Mouse (Mus musculus) lung, adult 2 months (tissue): Measurements from ENCODE around the gene Prkch.

Experiments
- CTCF ChIP-seq: fragments of 200-500 bp; IDR thresholded peaks from 2 replicates; pipeline ENCODE4 v1.5.1; 2011; ENCODE audit warnings: mild to moderate bottlenecking, low read length, control low read depth; ENCODE audit not compliant: insufficient read depth
- POLR2A ChIP-seq: fragments of 200-500 bp; IDR thresholded peaks from 2 replicates; pipeline ENCODE4 v1.6.1; 2011; ENCODE audit warnings: low read depth, mild to moderate bottlenecking, control low read depth, low read length, borderline replicate concordance; ENCODE audit errors: extremely low read depth

DNA sequence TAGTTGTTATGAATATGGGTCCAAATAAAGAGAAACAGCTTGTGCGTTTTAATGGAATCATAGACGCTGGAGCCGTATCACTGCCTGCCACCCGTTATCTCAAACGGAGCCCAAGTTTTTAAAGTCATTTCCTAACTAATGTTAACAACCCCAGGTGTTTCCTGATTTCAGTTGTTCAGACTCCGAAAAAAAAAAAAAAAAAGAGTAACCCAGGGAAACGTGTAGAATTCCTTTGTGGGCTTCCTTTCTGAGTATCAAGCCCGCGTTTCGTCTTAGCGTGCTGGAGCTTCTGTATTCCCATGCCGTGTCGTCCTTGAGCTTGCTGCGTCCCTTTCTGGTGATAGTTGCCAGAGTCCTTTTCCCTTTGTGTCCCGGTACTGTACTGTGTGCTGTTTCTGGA, 10.0 kb upstream of the Prkch start:
- TF ChIP-seq CTCF (no peak), POLR2A (no peak)
